Mouse (Mus musculus): Measurements from ENCODE around the gene Cnpy4. TPM values are rescaled to one million over a fixed set of nuclear protein-coding genes. Genes with fewer than 3 reads are reported as not detected.

Cnpy4 gene
- 29.8 TPM for polyA plus RNA-seq (2015; fragmentation: Illumina TruSeq; extraction: RNeasy Lipid Tissue Mini Kit (QIAGEN cat#74804); ENCODE audit: insufficient read depth, low replicate concordance)

GRCm38 (mm10) chr5:138186950-138187638 lies at the start of gene Cnpy4, which contains the start of gene Taf6:
TSS of gene Cnpy4 (plus strand) at chr5:138187485.
TSS of gene Taf6 (minus strand) at chr5:138187451.

DNA sequence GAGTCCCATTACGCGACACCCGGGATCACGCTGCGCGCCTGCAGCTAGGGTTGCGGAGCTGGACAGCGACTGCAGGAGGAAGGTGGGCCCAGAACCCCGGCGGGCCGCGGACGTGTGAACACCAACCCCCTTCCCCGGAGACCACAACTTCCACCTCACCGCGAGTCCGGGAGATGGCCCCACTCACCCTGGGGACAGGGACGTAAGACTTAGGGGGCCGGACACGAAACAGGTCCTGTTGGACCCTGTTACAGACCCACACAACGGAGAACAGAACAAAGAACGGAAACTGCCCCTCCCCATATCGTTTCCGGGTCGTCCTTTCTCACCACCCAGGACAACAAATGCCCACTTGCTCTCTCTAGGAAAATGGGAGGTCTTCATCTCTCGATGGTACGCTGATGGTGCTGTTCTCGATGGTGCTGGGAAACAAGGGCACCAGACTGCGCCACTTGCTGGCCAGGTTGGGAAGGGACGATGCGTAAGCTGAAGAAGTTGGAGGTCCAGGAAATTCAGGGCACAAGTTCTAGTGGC lies 31.8 kb upstream of the Cnpy4 start, which contains the start of gene Zfp113:
Gene Zfp113 (minus strand): TSS at position 302 of the 534 bp plus-strand sequence.

GRCm38 (mm10) chr5:138160842-138161665 lies 26.2 kb upstream of the Cnpy4 start, which contains the start of gene Cops6:
TSS of gene Cops6 (plus strand) at chr5:138161071.

DNA sequence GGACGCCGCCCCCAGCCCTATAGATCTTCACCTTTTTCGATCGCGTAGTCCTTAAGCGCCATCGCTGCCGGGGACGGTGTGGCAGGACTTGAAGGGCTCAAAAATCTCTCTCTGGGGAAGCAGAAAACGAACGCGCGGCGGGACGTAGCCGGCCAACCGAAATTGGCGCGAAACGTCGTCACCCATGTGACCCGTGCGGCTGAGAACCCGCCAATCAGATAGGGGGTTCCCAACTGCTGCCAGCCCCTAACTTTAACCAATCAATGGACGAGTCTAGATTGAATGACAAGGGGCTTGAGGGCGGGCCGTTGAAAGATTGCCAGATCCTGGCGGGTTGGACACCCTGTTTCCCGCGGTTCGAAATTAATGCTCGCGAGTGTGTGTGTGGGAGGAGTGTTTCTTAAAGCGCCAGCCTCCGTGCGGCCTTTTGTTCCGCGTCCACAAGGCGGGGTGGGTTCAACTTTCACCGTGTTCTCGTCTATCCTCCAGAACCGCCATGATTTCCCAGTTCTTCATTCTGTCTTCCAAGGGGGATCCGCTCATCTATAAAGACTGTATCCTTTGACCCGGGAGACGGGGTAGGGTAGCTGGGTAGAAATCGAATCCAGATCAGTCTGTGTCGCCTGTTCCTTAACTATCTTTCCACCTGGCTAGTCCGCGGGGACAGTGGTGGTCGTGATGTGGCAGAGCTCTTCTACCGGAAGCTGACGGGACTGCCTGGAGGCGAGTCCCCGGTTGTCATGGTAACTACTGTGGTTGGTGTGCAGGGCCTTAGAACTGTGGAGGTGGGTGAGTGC lies 15.4 kb upstream of the Cnpy4 start, which contains the start of the genes Ap4m1 and Mcm7:
Gene Ap4m1 (plus strand): TSS at position 308 of the 797 bp plus-strand sequence.
Gene Mcm7 (minus strand): TSS at position 728 of the 797 bp plus-strand sequence.

GRCm38 (mm10) chr5:138193771-138194727 lies 6.8 kb downstream of the Cnpy4 start, which contains the start of gene Mblac1:
TSS of gene Mblac1 (plus strand) at chr5:138194314.

DNA sequence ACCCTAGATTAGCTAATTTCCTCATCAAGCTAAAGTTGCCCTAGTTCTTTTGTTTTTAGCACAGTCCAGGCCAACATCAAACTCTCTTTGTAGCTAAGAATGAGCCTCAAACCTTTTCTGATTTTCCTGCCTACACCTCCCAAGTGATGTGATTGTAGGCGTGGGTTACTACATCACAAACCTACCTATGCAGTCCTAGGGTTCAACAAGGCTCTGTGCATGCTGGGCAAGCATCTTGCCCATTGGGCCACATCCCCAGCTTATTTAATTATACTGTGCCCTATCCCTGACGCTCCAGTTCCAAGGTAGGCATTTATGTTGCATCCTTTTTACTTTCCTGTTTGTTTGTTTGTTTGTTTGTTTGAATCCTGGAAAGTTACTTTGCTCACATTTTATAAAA lies 38.4 kb downstream of the Cnpy4 start, which contains the start of gene Nxpe5:
Gene Nxpe5 (plus strand): TSS at position 199 of the 400 bp plus-strand sequence.

Other genes with a start within 250 kb of the Cnpy4 start
- gene Gjc3, start 224.4 kb upstream of the Cnpy4 start, polyA plus RNA-seq (2015; fragmentation: Illumina TruSeq; extraction: RNeasy Lipid Tissue Mini Kit (QIAGEN cat#74804); ENCODE audit: insufficient read depth, low replicate concordance) = not detected
- gene Azgp1, start 206.0 kb upstream of the Cnpy4 start, polyA plus RNA-seq (2015; fragmentation: Illumina TruSeq; extraction: RNeasy Lipid Tissue Mini Kit (QIAGEN cat#74804); ENCODE audit: insufficient read depth, low replicate concordance) = not detected
- not detected for gene Smok3a, start 166.2 kb upstream of the Cnpy4 start, polyA plus RNA-seq (2015; fragmentation: Illumina TruSeq; extraction: RNeasy Lipid Tissue Mini Kit (QIAGEN cat#74804); ENCODE audit: insufficient read depth, low replicate concordance)
- gene Smok3b, start 166.1 kb upstream of the Cnpy4 start, polyA plus RNA-seq (2015; fragmentation: Illumina TruSeq; extraction: RNeasy Lipid Tissue Mini Kit (QIAGEN cat#74804); ENCODE audit: insufficient read depth, low replicate concordance) = not detected
- not detected for gene Smok3c, start 134.3 kb upstream of the Cnpy4 start, polyA plus RNA-seq (2015; fragmentation: Illumina TruSeq; extraction: RNeasy Lipid Tissue Mini Kit (QIAGEN cat#74804); ENCODE audit: insufficient read depth, low replicate concordance)
- gene Zkscan1, start 102.4 kb upstream of the Cnpy4 start, polyA plus RNA-seq (2015; fragmentation: Illumina TruSeq; extraction: RNeasy Lipid Tissue Mini Kit (QIAGEN cat#74804); ENCODE audit: insufficient read depth, low replicate concordance) = 13.1 TPM
- 19.8 TPM for gene Zscan21, start 70.6 kb upstream of the Cnpy4 start, polyA plus RNA-seq (2015; fragmentation: Illumina TruSeq; extraction: RNeasy Lipid Tissue Mini Kit (QIAGEN cat#74804); ENCODE audit: insufficient read depth, low replicate concordance)
- 13.6 TPM for gene Zfp113, start 31.7 kb upstream of the Cnpy4 start, polyA plus RNA-seq (2015; fragmentation: Illumina TruSeq; extraction: RNeasy Lipid Tissue Mini Kit (QIAGEN cat#74804); ENCODE audit: insufficient read depth, low replicate concordance)
- gene Cops6, start 26.4 kb upstream of the Cnpy4 start, polyA plus RNA-seq (2015; fragmentation: Illumina TruSeq; extraction: RNeasy Lipid Tissue Mini Kit (QIAGEN cat#74804); ENCODE audit: insufficient read depth, low replicate concordance) = 87.2 TPM
- 27.2 TPM for gene Ap4m1, start 15.5 kb upstream of the Cnpy4 start, polyA plus RNA-seq (2015; fragmentation: Illumina TruSeq; extraction: RNeasy Lipid Tissue Mini Kit (QIAGEN cat#74804); ENCODE audit: insufficient read depth, low replicate concordance)
- gene Mcm7, start 15.1 kb upstream of the Cnpy4 start, polyA plus RNA-seq (2015; fragmentation: Illumina TruSeq; extraction: RNeasy Lipid Tissue Mini Kit (QIAGEN cat#74804); ENCODE audit: insufficient read depth, low replicate concordance) = 78.9 TPM
- gene Taf6, start within 50 bp of the Cnpy4 start, polyA plus RNA-seq (2015; fragmentation: Illumina TruSeq; extraction: RNeasy Lipid Tissue Mini Kit (QIAGEN cat#74804); ENCODE audit: insufficient read depth, low replicate concordance) = 25.7 TPM
- 1.4 TPM for gene Mblac1, start 6.8 kb downstream of the Cnpy4 start, polyA plus RNA-seq (2015; fragmentation: Illumina TruSeq; extraction: RNeasy Lipid Tissue Mini Kit (QIAGEN cat#74804); ENCODE audit: insufficient read depth, low replicate concordance)
- gene Nxpe5, start 38.4 kb downstream of the Cnpy4 start, polyA plus RNA-seq (2015; fragmentation: Illumina TruSeq; extraction: RNeasy Lipid Tissue Mini Kit (QIAGEN cat#74804); ENCODE audit: insufficient read depth, low replicate concordance) = 2.1 TPM
- gene Lamtor4, start 68.0 kb downstream of the Cnpy4 start, polyA plus RNA-seq (2015; fragmentation: Illumina TruSeq; extraction: RNeasy Lipid Tissue Mini Kit (QIAGEN cat#74804); ENCODE audit: insufficient read depth, low replicate concordance) = 18.6 TPM
- 30.6 TPM for gene BC037034, start 76.5 kb downstream of the Cnpy4 start, polyA plus RNA-seq (2015; fragmentation: Illumina TruSeq; extraction: RNeasy Lipid Tissue Mini Kit (QIAGEN cat#74804); ENCODE audit: insufficient read depth, low replicate concordance)
- gene Gal3st4, start 85.4 kb downstream of the Cnpy4 start, polyA plus RNA-seq (2015; fragmentation: Illumina TruSeq; extraction: RNeasy Lipid Tissue Mini Kit (QIAGEN cat#74804); ENCODE audit: insufficient read depth, low replicate concordance) = 0.12 TPM
- gene Gm43720, start 92.5 kb downstream of the Cnpy4 start, polyA plus RNA-seq (2015; fragmentation: Illumina TruSeq; extraction: RNeasy Lipid Tissue Mini Kit (QIAGEN cat#74804); ENCODE audit: insufficient read depth, low replicate concordance) = not detected
- gene Gpc2, start 92.5 kb downstream of the Cnpy4 start, polyA plus RNA-seq (2015; fragmentation: Illumina TruSeq; extraction: RNeasy Lipid Tissue Mini Kit (QIAGEN cat#74804); ENCODE audit: insufficient read depth, low replicate concordance) = 3.7 TPM
- 2.2 TPM for gene Stag3, start 92.8 kb downstream of the Cnpy4 start, polyA plus RNA-seq (2015; fragmentation: Illumina TruSeq; extraction: RNeasy Lipid Tissue Mini Kit (QIAGEN cat#74804); ENCODE audit: insufficient read depth, low replicate concordance)
- gene Pvrig, start 154.5 kb downstream of the Cnpy4 start, polyA plus RNA-seq (2015; fragmentation: Illumina TruSeq; extraction: RNeasy Lipid Tissue Mini Kit (QIAGEN cat#74804); ENCODE audit: insufficient read depth, low replicate concordance) = 6.7 TPM

Measured in spleen, adult 10 weeks (tissue).